Mouse (Mus musculus): ENCODE results near the gene Lmx1b.

GRCm38 (mm10) chr2:33683095-33683494 is 42.8 kb upstream of the Lmx1b start:
- TF ChIP-seq GATA1 (IDR thresholded peaks at IDR 0.05; ENCODE audit: borderline replicate concordance, low read length) (no peak), FLI1 (IDR thresholded peaks at IDR 0.05; ENCODE audit: low read length) (no peak)

Measured in megakaryocyte, embryonic 14.5 days (primary cell).